Mouse (Mus musculus): ENCODE measurements around the gene Cryl1.

DNA sequence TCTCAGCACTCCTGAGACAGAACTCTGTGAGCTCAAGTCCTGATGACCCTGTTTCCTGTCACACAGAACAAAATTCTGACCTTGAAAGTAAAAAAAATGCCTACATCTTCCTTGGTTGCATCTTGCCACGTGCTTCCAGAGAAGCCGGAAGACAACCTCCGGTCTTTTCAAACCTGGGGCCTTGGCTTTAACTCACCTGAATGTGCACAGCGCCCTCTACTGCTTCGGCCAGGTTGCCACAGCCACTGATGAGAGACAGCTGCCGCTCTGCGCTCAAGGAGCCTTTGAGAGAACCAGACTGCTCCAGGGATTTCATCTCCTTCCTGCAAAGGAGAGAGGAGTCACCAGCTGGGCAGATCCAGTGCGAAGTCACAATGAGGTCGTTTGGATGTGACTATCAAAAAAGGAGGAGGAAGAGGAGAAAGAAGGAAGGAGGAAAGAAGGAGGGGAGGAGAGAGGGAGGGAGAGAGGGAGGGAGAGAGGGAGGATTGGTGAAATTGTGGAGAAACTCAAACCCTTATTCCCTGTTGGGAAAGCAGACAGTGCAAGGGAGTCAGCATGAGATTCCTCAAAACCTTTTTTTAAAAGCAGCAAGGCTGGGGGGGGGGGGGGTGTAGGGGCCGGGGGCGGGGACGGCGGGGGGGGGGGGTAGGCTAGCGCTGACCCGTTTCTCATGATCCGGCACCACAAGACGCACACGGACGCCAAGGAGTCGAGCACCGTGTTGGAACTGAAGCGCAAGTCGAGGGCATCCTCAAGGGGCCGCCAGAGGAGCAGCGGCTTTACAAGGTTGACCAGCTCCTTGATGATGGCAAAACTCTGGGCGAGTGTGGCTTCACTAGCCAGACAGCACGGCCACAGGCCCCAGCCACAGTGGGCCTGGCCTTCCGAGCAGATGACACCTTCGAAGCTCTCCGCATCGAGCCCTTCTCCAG lies 35.3 kb downstream of the Cryl1 start:
- TF ChIP-seq CTCF (conservative IDR thresholded peaks at IDR 0.05; ENCODE audit: insufficient read depth, insufficient read length, low read depth, low read length) (peak; percentile 78), POLR2A (IDR thresholded peaks at IDR 0.05; ENCODE audit: low read depth, low read length) (no peak)

Measured in kidney, adult 2 months (tissue).